Mouse (Mus musculus): ENCODE measurements at regions not wholly inside any gene's neighbourhood (a gene's known extent, or its start where the extent isn't known, plus 50 kb on each side); places are given as distances from the start of the nearest gene placed in this dataset.

GRCm38 (mm10) chr3:49062081-49062480, 695.0 kb downstream of the Pcdh18 start:
- TF ChIP-seq POLR2A (IDR thresholded peaks at IDR 0.05; ENCODE audit: low read depth, low read length), result no peak
- no peak for TF ChIP-seq KAT2A (IDR thresholded peaks at IDR 0.05; ENCODE audit: insufficient replicate concordance, low read length)
- no peak for TF ChIP-seq MXI1 (IDR thresholded peaks at IDR 0.05; ENCODE audit: low read depth, low read length)
- TF ChIP-seq EP300 (IDR thresholded peaks at IDR 0.05; ENCODE audit: low read length), result no peak
- no peak for TF ChIP-seq CTCF (conservative IDR thresholded peaks at IDR 0.05 in 1 of 2, IDR thresholded peaks at IDR 0.05 in 1 of 2; ENCODE audit: low read depth in 2 of 2, low read length in 2 of 2)

Measured in CH12.LX (cell line).